Mouse (Mus musculus) liver, embryonic 15.5 days (tissue): Measurements from ENCODE around the gene Podn. TPM values are rescaled to one million over a fixed set of nuclear protein-coding genes. Genes with fewer than 3 reads are reported as not detected.

Experiments used
- ATAC-seq: fragments of 200-750 bp; cut with Nextera tagmentation; 2 replicates; pipeline ENCODE4 v1.8.0; 2017; ENCODE audit warnings: moderate number of reproducible peaks, mild to moderate bottlenecking, moderate library complexity; ENCODE audit not compliant: insufficient read depth
- H3K27ac ChIP-seq: fragments of 300-500 bp; sonication (generic); replicated peaks from 2 replicates; pipeline ENCODE4 v1.5.1; 2015; ENCODE audit warnings: mild to moderate bottlenecking, inconsistent platforms
- H3K27me3 ChIP-seq: fragments of 300-500 bp; sonication (generic); 2 replicates; pipeline ENCODE4 v1.6.1; 2015; ENCODE audit warnings: mild to moderate bottlenecking, inconsistent platforms
- H3K36me3 ChIP-seq: fragments of 300-500 bp; sonication (generic); replicated peaks from 2 replicates; pipeline ENCODE4 v1.6.1; 2015; ENCODE audit warnings: moderate library complexity, mild to moderate bottlenecking, inconsistent platforms
- H3K4me1 ChIP-seq: fragments of 300-500 bp; sonication (generic); replicated peaks from 2 replicates; pipeline ENCODE4 v1.6.1; 2015; ENCODE audit warnings: inconsistent platforms
- H3K4me2 ChIP-seq: fragments of 300-500 bp; sonication (generic); 2 replicates; pipeline ENCODE4 v1.6.1; 2015; ENCODE audit warnings: moderate library complexity, mild to moderate bottlenecking, inconsistent platforms
- H3K4me3 ChIP-seq: fragments of 300-500 bp; sonication (generic); replicated peaks from 2 replicates; pipeline ENCODE4 v1.5.1; 2015; ENCODE audit warnings: mild to moderate bottlenecking, inconsistent platforms
- H3K9ac ChIP-seq: fragments of 300-500 bp; sonication (generic); 2 replicates; pipeline ENCODE4 v1.6.1; 2015; ENCODE audit warnings: moderate library complexity, mild to moderate bottlenecking, inconsistent platforms
- H3K9me3 ChIP-seq: fragments of 300-500 bp; sonication (generic); replicated peaks from 2 replicates; pipeline ENCODE4 v1.6.1; 2016; ENCODE audit warnings: inconsistent platforms
- WGBS: fragments of 180-500 bp; shearing (Covaris S2); methylation state at CpG from one replicate; pipeline ENCODE4 v1.1.7; 2015; ENCODE audit warnings: mixed read lengths; ENCODE audit not compliant: insufficient replicate concordance; 5-methylcytosine and 5-hydroxymethylcytosine counted together
- polyA plus RNA-seq: library from polyadenylated mRNA; unstranded; fragments of >200 nt; fragmentation: Nextera tagmentation; extraction: Ambion mirVana; gene quantifications from 2 replicates; pipeline ENCODE4 v1.2.1, GENCODE M21; 2015

Gene Podn
- polyA plus RNA-seq, 1 experiment from 2014 or later: 0.17 TPM

DNA sequence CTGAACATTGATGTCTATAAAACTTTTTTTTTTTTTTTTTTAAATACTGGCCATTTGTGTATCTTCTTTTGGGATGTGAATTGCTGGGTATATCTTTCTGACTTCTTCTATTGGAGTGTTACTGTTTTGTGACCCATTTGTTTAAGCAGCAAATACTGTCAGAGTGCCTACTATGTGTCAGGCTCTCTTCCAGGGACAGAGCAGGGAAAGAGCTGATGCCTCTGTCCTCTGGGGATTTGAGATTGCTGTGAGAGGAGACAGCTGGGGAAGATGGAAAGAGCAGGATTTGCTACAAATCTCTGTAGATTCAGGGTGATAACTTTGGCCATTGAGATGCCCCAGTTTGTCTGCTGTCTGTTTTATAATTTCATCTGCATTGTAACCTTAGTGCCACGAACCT, 96.9 kb downstream of the Podn start:
- no peaks in the 10 kb centered on the region for H3K4me1 ChIP-seq
- H3K9me3 ChIP-seq: no peaks in the 10 kb centered on the region
- no peak overlapping the region for H3K4me3 ChIP-seq
- no peak overlapping the region for H3K4me2 ChIP-seq
- ATAC-seq: no peak
- no peaks in the 10 kb centered on the region; the same call in 1 of the 2 replicates for H3K27me3 ChIP-seq
- no peak overlapping the region for H3K27ac ChIP-seq
- no peak overlapping the region for H3K9ac ChIP-seq
- 43% methylated on average over 1 of the region's 1 CpGs for WGBS
- no peaks in the 10 kb centered on the region for H3K36me3 ChIP-seq

DNA sequence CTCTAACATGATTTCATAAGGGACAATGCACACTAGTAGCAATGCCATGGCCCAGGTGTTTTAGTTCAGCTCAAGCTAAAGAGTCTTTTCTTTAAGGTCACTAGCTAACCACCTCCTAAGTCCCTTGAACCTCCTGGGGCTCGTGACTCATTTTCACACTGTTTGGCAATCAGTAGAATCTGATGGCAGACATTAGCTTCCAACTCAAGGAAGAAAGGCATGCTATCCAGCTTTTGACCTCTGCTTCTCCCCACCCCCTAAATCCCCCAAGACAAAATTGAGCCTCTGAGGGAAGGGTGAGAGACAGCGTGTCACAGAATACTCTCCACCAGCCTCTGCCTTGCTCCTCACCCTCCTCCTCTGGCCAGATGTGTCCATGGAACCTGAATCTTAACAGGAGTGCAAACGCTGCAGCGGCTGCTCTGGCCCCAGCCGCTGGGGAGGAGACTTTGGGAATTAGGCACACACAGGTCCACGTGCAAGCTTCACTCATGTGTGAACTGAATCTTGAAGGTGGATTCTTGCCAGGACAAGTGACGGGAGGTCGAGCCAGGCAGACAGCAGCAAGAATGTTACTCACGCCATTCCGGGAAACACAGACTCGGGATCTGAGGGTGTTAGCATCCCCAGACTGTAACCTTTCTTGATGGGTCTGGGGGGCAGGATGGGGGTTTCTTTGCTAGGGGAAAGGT, 97.5 kb downstream of the Podn start:
- no peak overlapping the region for H3K9ac ChIP-seq
- H3K36me3 ChIP-seq: no peaks in the 10 kb centered on the region
- ATAC-seq: no peak
- H3K9me3 ChIP-seq: no peaks in the 10 kb centered on the region
- H3K27me3 ChIP-seq: no peaks in the 10 kb centered on the region; the same call in 1 of the 2 replicates
- H3K4me1 ChIP-seq: no peaks in the 10 kb centered on the region
- no peak overlapping the region for H3K27ac ChIP-seq
- no peak overlapping the region for H3K4me3 ChIP-seq
- WGBS: 56% methylated on average over 11 of the region's 11 CpGs
- H3K4me2 ChIP-seq: no peak overlapping the region

DNA sequence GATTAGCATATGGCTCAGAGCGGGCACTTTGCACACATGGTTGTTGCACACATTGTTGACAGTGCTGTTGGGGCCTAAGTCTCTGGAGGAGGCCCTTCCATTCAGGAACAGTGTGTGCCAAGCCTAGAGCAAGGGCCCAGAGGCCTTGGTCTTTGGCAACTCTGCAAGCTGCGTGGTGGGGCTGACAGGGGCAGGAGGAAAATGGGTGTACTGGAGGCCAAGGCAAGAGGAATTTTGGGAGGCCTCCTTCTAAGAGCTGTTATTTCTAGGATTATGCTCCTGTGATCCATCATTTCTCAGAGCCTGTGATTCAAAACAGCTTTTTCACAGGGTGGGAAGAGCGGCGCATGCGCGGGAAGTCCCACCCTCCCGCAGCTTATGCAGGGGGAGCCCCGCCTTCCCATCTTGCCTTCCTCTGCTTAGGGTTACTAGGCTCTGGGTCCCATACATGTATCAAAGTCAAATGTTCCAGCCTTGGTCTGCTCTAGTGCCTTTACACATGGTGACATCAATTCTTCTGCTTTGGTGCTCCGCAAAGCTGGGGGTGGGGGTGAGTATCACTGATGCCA, 99.7 kb downstream of the Podn start:
- no peak overlapping the region for H3K9ac ChIP-seq
- no peaks in the 10 kb centered on the region for H3K36me3 ChIP-seq
- no peaks in the 10 kb centered on the region for H3K4me1 ChIP-seq
- no peak overlapping the region for H3K4me2 ChIP-seq
- ATAC-seq: no peak
- no peak overlapping the region for H3K27ac ChIP-seq
- no peak overlapping the region for H3K4me3 ChIP-seq
- WGBS: 84% methylated on average over 9 of the region's 9 CpGs
- H3K9me3 ChIP-seq: no peaks in the 10 kb centered on the region
- H3K27me3 ChIP-seq: peaks cover 4% of the 10 kb centered on the region

DNA sequence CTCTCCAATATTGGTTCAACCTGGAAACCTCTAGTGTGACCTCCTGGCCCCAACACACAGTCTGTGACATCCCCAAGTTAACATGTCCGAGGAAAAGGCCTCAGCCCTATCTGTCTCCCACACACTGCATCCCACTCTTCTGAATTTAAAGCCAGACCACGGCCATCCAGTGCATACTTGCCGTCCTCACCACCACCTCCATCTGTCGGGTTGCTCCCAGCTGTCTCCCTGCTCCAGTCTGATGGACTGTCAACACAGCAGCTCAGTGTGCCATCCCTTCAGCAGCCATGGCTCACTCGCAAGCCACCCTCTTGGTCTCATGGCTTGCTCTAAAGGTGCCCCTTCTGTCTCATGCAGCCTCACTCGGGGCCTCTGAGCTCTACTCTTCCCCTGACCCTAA, 100.5 kb downstream of the Podn start:
- Histone ChIP-seq H3K4me3 (no peak overlapping the region), H3K4me2 (no peak overlapping the region), H3K4me1 (no peaks in the 10 kb centered on the region), H3K27ac (no peak overlapping the region), H3K36me3 (no peaks in the 10 kb centered on the region), H3K9me3 (no peaks in the 10 kb centered on the region), H3K27me3 (peaks cover 9% of the 10 kb centered on the region), H3K9ac (no peak overlapping the region)
- ATAC-seq: no peak
- WGBS: 58% methylated on average over 6 of the region's 6 CpGs

DNA sequence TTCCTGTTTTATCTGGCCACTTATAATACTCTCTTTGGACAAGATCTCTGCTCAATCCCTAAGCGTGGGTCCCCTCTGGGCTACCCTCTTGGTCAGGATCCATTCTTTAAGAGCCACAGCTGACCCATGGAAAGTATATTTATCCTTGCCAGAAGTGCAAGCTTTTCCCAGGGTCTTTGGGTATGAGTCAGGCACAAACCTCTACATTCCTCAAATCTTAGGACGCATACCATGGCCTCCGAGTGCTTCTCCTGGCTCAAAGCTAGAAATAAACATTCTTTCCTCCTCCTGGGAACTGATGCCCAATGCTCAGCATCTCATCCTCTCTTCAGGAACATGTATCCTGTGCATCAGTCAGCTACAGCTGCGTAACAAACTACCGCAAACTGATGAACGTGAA, 101.2 kb downstream of the Podn start:
- WGBS: 78% methylated on average over 6 of the region's 6 CpGs
- no peaks in the 10 kb centered on the region for H3K4me1 ChIP-seq
- H3K9me3 ChIP-seq: no peaks in the 10 kb centered on the region
- no peak overlapping the region for H3K4me2 ChIP-seq
- H3K27me3 ChIP-seq: peaks cover 16% of the 10 kb centered on the region
- no peak overlapping the region for H3K27ac ChIP-seq
- ATAC-seq: no peak
- no peak overlapping the region for H3K4me3 ChIP-seq
- H3K9ac ChIP-seq: no peak overlapping the region
- no peaks in the 10 kb centered on the region for H3K36me3 ChIP-seq

DNA sequence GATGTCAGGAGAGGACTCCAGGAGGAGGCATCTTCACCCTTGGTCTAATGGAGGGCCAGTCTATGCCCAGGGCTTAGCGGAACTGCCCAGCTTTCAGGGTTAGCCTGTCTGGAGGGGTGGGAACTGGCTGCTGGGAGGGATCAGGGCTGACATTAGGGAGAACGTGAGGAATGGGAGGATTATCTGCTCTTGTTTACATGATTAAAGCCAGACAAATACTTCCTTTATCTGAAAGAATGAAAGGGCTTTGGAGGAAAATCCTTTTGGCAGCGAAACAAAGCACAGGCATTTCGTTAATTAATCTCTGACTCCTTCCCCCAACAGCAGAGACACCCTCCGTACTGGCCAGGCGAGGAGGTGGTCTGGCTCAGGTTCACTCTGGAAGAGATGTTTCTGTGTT, 104.4 kb downstream of the Podn start:
- 39% methylated on average over 6 of the region's 6 CpGs for WGBS
- H3K4me2 ChIP-seq: no peak overlapping the region
- H3K9ac ChIP-seq: no peak overlapping the region
- no peaks in the 10 kb centered on the region for H3K36me3 ChIP-seq
- no peaks in the 10 kb centered on the region for H3K9me3 ChIP-seq
- ATAC-seq: no peak
- H3K4me1 ChIP-seq: no peaks in the 10 kb centered on the region
- H3K27me3 ChIP-seq: peaks cover 19% of the 10 kb centered on the region
- no peak overlapping the region for H3K27ac ChIP-seq
- no peak overlapping the region for H3K4me3 ChIP-seq

DNA sequence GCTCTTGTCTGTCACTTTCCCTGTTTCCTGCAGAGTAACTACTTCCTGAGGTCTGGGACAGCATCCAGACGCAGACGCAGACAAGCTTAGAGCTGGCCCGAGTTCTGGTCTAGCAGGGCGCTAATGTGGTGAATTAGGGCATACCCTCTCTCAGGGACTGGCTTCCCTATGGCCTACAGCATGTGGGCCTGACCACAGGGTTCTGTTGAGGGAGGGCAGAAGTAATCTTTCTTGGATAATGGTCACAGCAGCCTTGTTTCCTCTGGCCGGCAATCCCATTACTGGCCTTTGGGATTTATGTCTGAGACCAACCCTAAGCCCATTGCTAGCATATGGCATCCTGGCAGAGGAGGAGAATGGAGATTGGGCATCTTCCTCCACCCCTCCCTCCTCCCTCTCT, 105.4 kb downstream of the Podn start:
- 46% methylated on average over 5 of the region's 5 CpGs for WGBS
- no peak for ATAC-seq
- Histone ChIP-seq H3K36me3 (no peaks in the 10 kb centered on the region), H3K4me3 (no peak overlapping the region), H3K4me1 (no peaks in the 10 kb centered on the region), H3K27ac (no peak overlapping the region), H3K27me3 (peaks cover 19% of the 10 kb centered on the region), H3K4me2 (no peak overlapping the region), H3K9me3 (no peaks in the 10 kb centered on the region), H3K9ac (no peak overlapping the region)

DNA sequence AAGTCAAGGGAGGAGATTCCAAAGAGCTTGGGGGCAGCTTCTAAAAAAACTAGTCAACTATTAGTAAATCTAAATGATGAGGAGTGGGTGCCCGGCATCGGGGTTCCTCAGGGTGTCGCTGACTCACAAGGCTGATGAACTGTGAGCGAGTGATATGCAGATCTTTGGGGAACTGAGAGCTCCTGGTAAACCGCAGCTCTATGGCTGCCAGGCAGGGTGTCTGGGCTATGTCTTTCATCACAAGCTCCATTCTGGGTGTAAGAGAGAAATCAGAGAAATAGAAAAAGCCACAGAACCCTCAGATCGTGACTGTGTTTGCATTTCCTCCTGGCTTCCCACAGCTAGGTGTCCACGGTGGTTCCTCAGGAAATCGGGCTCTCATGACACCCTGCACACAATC, 107.3 kb downstream of the Podn start:
- no peaks in the 10 kb centered on the region for H3K36me3 ChIP-seq
- 14% methylated on average over 8 of the region's 8 CpGs for WGBS
- H3K9ac ChIP-seq: no peak overlapping the region
- H3K4me3 ChIP-seq: no peak overlapping the region
- no peaks in the 10 kb centered on the region for H3K4me1 ChIP-seq
- no peak overlapping the region for H3K27ac ChIP-seq
- ATAC-seq: no peak
- no peak overlapping the region for H3K4me2 ChIP-seq
- peaks cover 19% of the 10 kb centered on the region for H3K27me3 ChIP-seq
- H3K9me3 ChIP-seq: no peaks in the 10 kb centered on the region

DNA sequence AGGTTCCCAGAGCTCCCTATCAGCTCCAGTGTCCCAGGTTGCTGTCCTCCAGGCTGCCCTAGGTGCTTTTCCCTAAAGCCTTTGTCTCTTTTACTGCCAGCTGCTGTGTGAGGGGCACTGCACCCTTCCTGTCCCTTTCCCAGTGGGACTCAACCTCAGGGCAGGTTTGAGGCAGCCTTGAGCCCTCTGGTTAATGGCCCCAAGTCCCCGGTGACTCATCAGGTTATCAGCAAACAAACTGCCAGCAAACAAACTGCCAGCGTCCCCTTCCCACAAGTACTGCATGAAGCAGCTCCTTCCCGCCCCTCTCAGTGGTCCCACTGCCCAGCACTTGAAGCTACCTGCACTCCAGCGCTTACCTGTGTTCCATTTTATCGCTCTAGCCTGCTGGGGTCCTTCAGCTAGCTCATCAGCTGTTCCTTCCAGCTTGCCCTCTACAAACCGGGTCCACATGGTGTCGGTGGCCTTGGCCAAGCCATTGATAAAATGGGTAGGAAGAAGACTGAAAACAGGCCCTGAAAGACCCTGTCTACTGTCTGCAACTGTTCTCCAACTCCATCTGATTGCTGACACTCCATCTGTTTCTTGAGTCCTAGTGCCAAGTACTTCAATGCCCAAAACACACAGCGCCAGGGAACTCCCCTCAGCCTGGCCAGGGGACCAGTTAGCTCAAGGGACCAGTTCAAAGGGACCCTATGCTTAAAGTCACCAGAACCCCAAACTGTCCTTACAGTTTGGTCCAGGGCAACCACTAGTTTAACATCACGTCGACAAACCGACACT, 109.7 kb downstream of the Podn start:
- Histone ChIP-seq H3K36me3 (no peaks in the 10 kb centered on the region), H3K4me1 (0 out of 2 replicates have a peak, but pooled peaks cover 2% of the 10 kb centered on the region), H3K9me3 (no peaks in the 10 kb centered on the region), H3K27ac (no peak overlapping the region), H3K27me3 (peaks cover 17% of the 10 kb centered on the region), H3K4me3 (no peak overlapping the region), H3K9ac (no peak overlapping the region), H3K4me2 (no peak overlapping the region)
- ATAC-seq: no peak
- WGBS: 58% methylated on average over 11 of the region's 11 CpGs

DNA sequence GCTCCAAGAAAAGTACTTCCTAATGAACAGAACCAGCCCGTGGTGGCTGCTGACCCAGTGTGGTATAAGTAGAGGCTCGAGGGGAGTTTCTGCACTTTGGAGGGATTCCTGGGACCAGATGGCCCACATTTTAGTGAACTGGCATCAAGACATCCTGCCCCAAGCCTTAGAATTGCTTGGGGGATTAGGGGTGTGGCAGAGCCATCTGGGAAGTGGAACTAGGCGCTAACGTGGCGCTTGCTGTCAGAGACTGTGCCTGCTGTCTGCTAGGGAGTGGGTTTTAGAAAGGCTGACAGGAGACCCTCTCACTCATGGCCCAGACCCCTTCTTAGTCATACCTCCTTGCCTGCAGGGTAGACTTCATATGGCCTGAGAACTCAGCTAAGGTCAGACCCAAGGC, 110.4 kb downstream of the Podn start:
- no peaks in the 10 kb centered on the region for H3K9me3 ChIP-seq
- no peak overlapping the region for H3K4me3 ChIP-seq
- no peaks in the 10 kb centered on the region for H3K36me3 ChIP-seq
- H3K27ac ChIP-seq: no peak overlapping the region
- H3K4me1 ChIP-seq: 0 out of 2 replicates have a peak, but pooled peaks cover 2% of the 10 kb centered on the region
- no peak for ATAC-seq
- 62% methylated on average over 5 of the region's 5 CpGs for WGBS
- H3K27me3 ChIP-seq: peaks cover 11% of the 10 kb centered on the region
- H3K9ac ChIP-seq: no peak overlapping the region
- H3K4me2 ChIP-seq: no peak overlapping the region

DNA sequence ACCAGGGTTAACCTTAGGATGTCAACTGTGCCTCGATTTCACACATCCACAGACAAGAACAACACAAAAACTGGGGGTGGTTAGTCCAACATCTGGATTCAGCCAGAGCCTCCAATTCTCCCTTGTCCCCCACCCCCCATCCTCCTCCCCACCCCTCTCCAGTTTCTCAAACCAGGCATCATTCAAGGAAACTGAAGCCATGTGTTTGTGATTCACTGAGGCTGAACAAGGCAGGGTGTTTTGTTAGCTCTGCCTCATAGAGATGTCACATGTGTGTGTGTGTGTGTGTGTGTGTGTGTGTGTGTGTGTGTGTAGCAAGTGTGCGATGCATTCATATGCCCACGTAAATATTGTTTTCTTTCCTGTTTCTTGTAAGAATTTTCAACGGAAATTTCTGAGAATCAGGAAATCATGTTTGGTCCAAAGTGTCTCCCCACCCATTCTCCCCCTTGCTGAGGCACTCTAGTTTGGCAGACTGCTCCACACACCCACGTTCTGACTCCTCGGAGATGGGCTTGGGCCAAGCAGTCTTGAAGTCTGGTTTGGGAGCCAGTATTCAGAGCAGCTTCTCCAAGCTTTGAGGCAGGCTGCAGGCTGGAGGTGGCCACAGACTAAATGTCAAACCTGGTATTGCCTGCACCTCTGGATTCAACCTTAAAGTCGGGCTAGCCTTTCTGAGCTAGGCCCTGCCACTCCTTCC, 111.8 kb downstream of the Podn start:
- no peak overlapping the region for H3K4me2 ChIP-seq
- H3K4me3 ChIP-seq: no peak overlapping the region
- WGBS: 62% methylated on average over 7 of the region's 7 CpGs
- H3K36me3 ChIP-seq: no peaks in the 10 kb centered on the region
- 0 out of 2 replicates have a peak, but pooled peaks cover 2% of the 10 kb centered on the region for H3K4me1 ChIP-seq
- ATAC-seq: no peak
- no peak overlapping the region for H3K9ac ChIP-seq
- H3K9me3 ChIP-seq: no peaks in the 10 kb centered on the region
- no peak overlapping the region for H3K27ac ChIP-seq
- H3K27me3 ChIP-seq: peaks cover 4% of the 10 kb centered on the region; the same call in 1 of the 2 replicates
